Mouse (Mus musculus): ENCODE measurements around the gene Galntl6. TPM values are rescaled to one million over a fixed set of nuclear protein-coding genes. Genes with fewer than 3 reads are reported as not detected.

Gene Galntl6
- polyA plus RNA-seq, 1 experiment from 2014 or later = not detected

DNA sequence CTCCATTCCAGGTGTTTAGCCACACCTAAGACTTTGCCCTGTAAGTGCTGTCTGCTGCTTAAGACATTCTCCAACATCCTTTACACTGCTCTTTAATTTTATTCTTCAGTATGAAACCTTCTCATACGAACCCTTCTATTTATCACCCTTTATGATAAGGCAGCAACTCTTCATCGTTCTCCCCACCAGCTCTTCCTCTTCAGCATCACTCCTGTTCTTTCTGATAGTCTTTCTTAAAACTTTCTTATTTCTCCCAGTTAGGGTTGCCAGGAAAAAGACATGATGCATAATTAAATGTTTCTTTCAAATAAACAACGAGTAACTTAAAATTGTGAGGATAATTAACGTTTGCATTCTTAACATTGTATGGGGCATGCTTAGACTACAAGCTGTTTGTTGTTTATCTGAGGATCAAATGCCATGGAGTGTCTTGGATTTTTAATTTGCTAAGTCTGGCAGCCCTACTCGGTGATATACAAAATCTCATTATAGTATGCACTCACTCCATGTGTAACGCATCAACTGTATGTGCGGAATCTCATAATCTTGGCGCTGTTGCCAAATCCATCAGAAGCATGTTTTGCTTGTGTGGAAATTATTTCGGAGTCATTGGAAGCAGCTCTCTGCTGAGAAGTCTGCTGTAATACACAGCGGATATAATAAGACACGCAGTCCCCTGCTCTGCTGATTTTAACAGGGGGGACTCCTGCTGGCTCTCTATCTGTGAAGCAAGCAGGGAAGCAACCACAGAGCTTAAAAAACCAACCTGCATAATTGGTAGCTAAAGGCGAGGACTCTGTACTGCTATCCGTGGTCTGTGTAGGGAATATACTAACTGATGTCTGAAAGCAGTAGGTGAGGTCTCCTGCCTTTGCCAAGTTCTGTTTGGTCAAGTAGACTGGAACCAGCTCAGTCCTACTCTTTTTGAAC lies 1069.7 kb downstream of the Galntl6 start:
- Histone ChIP-seq H3K27me3 (ENCODE audit: insufficient read depth, low read length) (no peaks in the 10 kb centered on the region), H3K27ac (ENCODE audit: low read depth) (no peak overlapping the region), H3K36me3 (replicated peaks; ENCODE audit: insufficient read depth, low read length) (no peaks in the 10 kb centered on the region), H3K4me3 (ENCODE audit: low read depth, low read length) (no peak overlapping the region), H3K4me2 (ENCODE audit: low read depth, low read length) (no peak overlapping the region), H3K9ac (replicated peaks) (no peak overlapping the region), H3K9me3 (ENCODE audit: low read length) (no peaks in the 10 kb centered on the region), H3K4me1 (ENCODE audit: insufficient read depth) (no peaks in the 10 kb centered on the region)
- ATAC-seq (no peak), DNase-seq (no peak)
- 65% methylated on average over 13 of the region's 13 CpGs for WGBS (ENCODE audit: insufficient replicate concordance)
- TF ChIP-seq CTCF (IDR thresholded peaks at IDR 0.05; ENCODE audit: low read depth) (no peak), EP300 (IDR thresholded peaks at IDR 0.05; ENCODE audit: low read depth) (no peak)

DNA sequence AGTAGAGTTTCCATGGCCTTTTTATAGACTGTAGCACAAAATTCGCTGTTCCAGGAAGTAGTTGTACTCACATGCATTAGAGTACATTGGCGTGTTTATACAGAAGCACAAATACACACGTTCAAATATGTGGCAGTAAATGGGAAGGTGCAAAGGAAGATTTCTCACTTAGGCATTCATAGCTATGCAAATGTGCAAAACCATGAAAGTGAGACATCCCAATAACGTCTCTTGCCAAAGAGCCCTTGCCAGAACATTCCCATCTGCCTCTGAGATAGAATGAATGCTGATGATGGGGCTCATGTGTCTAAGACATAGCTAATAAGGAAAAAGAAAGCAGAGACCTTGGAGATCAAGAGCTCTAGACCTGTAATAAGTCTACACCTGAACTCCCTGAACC lies 1071.0 kb downstream of the Galntl6 start:
- no peak for TF ChIP-seq EP300 (IDR thresholded peaks at IDR 0.05; ENCODE audit: low read depth)
- TF ChIP-seq CTCF (IDR thresholded peaks at IDR 0.05; ENCODE audit: low read depth) = no peak
- no peaks in the 10 kb centered on the region for H3K36me3 ChIP-seq (replicated peaks; ENCODE audit: insufficient read depth, low read length)
- no peak overlapping the region for H3K4me2 ChIP-seq (ENCODE audit: low read depth, low read length)
- H3K4me3 ChIP-seq (ENCODE audit: low read depth, low read length) = no peak overlapping the region
- no peaks in the 10 kb centered on the region for H3K9me3 ChIP-seq (ENCODE audit: low read length)
- no peak for DNase-seq
- no peak overlapping the region for H3K27ac ChIP-seq (ENCODE audit: low read depth)
- no peaks in the 10 kb centered on the region for H3K27me3 ChIP-seq (ENCODE audit: insufficient read depth, low read length)
- ATAC-seq = no peak
- 65% methylated on average over 4 of the region's 4 CpGs for WGBS (ENCODE audit: insufficient replicate concordance)
- no peak overlapping the region for H3K9ac ChIP-seq (replicated peaks)
- H3K4me1 ChIP-seq (ENCODE audit: insufficient read depth) = no peaks in the 10 kb centered on the region

GRCm38 (mm10) chr8:57837384-57837783 lies 1075.1 kb downstream of the Galntl6 start:
- Histone ChIP-seq H3K4me3 (ENCODE audit: low read depth, low read length) (no peak overlapping the region), H3K27me3 (ENCODE audit: insufficient read depth, low read length) (no peaks in the 10 kb centered on the region), H3K27ac (ENCODE audit: low read depth) (no peak overlapping the region), H3K4me2 (ENCODE audit: low read depth, low read length) (no peak overlapping the region), H3K9me3 (ENCODE audit: low read length) (no peaks in the 10 kb centered on the region), H3K9ac (replicated peaks) (no peak overlapping the region), H3K4me1 (ENCODE audit: insufficient read depth) (no peaks in the 10 kb centered on the region), H3K36me3 (replicated peaks; ENCODE audit: insufficient read depth, low read length) (no peaks in the 10 kb centered on the region)
- DNase-seq (no peak), ATAC-seq (no peak)
- 64% methylated on average over 8 of the region's 8 CpGs for WGBS (ENCODE audit: insufficient replicate concordance)
- TF ChIP-seq EP300 (IDR thresholded peaks at IDR 0.05; ENCODE audit: low read depth) = no peak
- TF ChIP-seq CTCF (IDR thresholded peaks at IDR 0.05; ENCODE audit: low read depth) = no peak

DNA sequence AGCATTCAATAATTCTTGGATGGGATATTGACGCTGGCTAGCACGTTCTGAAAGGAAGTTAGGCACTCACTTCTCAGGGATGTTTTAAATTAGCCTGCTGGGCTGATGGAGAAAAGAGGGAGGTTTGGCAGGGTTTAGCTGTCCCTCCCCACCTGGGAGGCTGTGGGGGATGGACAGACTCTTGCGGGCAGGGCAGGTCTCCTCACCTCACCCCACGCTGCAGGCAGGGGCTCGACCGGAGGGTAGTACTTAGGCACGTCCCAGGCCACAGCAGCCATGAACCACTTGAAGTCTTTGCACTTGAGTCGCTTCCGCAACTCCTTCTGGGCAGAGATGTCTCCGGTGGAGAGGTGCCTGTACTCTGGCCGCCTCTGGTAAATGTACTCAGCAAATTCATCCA lies 1075.5 kb downstream of the Galntl6 start:
- no peak for DNase-seq
- no peaks in the 10 kb centered on the region for H3K36me3 ChIP-seq (replicated peaks; ENCODE audit: insufficient read depth, low read length)
- no peak for TF ChIP-seq CTCF (IDR thresholded peaks at IDR 0.05; ENCODE audit: low read depth)
- no peak for TF ChIP-seq EP300 (IDR thresholded peaks at IDR 0.05; ENCODE audit: low read depth)
- H3K4me1 ChIP-seq (ENCODE audit: insufficient read depth) = no peaks in the 10 kb centered on the region
- no peak overlapping the region for H3K27ac ChIP-seq (ENCODE audit: low read depth)
- no peak overlapping the region for H3K4me2 ChIP-seq (ENCODE audit: low read depth, low read length)
- H3K27me3 ChIP-seq (ENCODE audit: insufficient read depth, low read length) = no peaks in the 10 kb centered on the region
- H3K4me3 ChIP-seq (ENCODE audit: low read depth, low read length) = no peak overlapping the region
- no peak overlapping the region for H3K9ac ChIP-seq (replicated peaks)
- H3K9me3 ChIP-seq (ENCODE audit: low read length) = no peaks in the 10 kb centered on the region
- no peak for ATAC-seq
- WGBS (ENCODE audit: insufficient replicate concordance) = 56% methylated on average over 11 of the region's 11 CpGs

- no peak overlapping the region for H3K4me3 ChIP-seq (ENCODE audit: low read depth, low read length)
Observed at GRCm38 (mm10) chr8:57836201-57836883, 1076.1 kb downstream of the Galntl6 start.

GRCm38 (mm10) chr8:57823151-57823550 lies 1089.3 kb downstream of the Galntl6 start:
- no peak overlapping the region for H3K9ac ChIP-seq (replicated peaks)
- no peaks in the 10 kb centered on the region for H3K9me3 ChIP-seq (ENCODE audit: low read length)
- no peaks in the 10 kb centered on the region for H3K36me3 ChIP-seq (replicated peaks; ENCODE audit: insufficient read depth, low read length)
- ATAC-seq (no peak), DNase-seq (no peak)
- H3K27me3 ChIP-seq (ENCODE audit: insufficient read depth, low read length) = no peaks in the 10 kb centered on the region
- TF ChIP-seq CTCF (IDR thresholded peaks at IDR 0.05; ENCODE audit: low read depth) (no peak), EP300 (IDR thresholded peaks at IDR 0.05; ENCODE audit: low read depth) (no peak)
- no peak overlapping the region for H3K4me3 ChIP-seq (ENCODE audit: low read depth, low read length)
- no peak overlapping the region for H3K27ac ChIP-seq (ENCODE audit: low read depth)
- H3K4me1 ChIP-seq (ENCODE audit: insufficient read depth) = no peaks in the 10 kb centered on the region
- H3K4me2 ChIP-seq (ENCODE audit: low read depth, low read length) = no peak overlapping the region
- WGBS (ENCODE audit: insufficient replicate concordance) = 71% methylated on average over 7 of the region's 7 CpGs

More at GRCm38 (mm10) chr8:57836201-57836883, 1076.1 kb downstream of the Galntl6 start:
- no peak for ATAC-seq
- WGBS (ENCODE audit: insufficient replicate concordance) = 83% methylated on average over 15 of the region's 15 CpGs
- Histone ChIP-seq H3K4me1 (ENCODE audit: insufficient read depth) (no peaks in the 10 kb centered on the region), H3K36me3 (replicated peaks; ENCODE audit: insufficient read depth, low read length) (no peaks in the 10 kb centered on the region), H3K9ac (replicated peaks) (no peak overlapping the region), H3K4me2 (ENCODE audit: low read depth, low read length) (no peak overlapping the region), H3K27me3 (ENCODE audit: insufficient read depth, low read length) (no peaks in the 10 kb centered on the region), H3K27ac (ENCODE audit: low read depth) (no peak overlapping the region), H3K9me3 (ENCODE audit: low read length) (no peaks in the 10 kb centered on the region)
- TF ChIP-seq CTCF (IDR thresholded peaks at IDR 0.05; ENCODE audit: low read depth) (no peak), EP300 (IDR thresholded peaks at IDR 0.05; ENCODE audit: low read depth) (no peak)
- DNase-seq = no peak
